Mouse (Mus musculus): ENCODE measurements around the gene Rfxank.

Rfxank gene

DNA sequence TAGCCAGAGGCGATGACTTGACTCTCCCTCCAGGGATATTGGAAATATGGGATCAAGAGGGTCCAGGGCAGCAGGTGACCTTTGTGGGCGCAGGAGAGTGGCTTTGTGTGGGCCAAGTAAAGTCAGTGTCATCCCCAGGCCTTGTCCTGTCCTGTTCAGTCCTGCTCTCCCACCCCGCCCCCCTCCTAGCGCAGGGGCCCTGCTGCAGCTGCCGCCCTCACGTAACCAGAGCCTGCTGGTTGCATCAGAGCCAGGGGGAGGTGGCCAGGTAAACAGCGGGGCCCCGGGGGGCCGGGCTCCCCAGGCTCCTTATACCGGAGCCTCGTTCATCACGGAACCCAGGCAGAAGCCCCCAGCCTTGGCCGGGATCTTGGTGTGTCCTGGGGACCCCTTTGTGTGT, 11.2 kb upstream of the Rfxank start:
- WGBS, result 22% methylated on average over 13 of the region's 13 CpGs

DNA sequence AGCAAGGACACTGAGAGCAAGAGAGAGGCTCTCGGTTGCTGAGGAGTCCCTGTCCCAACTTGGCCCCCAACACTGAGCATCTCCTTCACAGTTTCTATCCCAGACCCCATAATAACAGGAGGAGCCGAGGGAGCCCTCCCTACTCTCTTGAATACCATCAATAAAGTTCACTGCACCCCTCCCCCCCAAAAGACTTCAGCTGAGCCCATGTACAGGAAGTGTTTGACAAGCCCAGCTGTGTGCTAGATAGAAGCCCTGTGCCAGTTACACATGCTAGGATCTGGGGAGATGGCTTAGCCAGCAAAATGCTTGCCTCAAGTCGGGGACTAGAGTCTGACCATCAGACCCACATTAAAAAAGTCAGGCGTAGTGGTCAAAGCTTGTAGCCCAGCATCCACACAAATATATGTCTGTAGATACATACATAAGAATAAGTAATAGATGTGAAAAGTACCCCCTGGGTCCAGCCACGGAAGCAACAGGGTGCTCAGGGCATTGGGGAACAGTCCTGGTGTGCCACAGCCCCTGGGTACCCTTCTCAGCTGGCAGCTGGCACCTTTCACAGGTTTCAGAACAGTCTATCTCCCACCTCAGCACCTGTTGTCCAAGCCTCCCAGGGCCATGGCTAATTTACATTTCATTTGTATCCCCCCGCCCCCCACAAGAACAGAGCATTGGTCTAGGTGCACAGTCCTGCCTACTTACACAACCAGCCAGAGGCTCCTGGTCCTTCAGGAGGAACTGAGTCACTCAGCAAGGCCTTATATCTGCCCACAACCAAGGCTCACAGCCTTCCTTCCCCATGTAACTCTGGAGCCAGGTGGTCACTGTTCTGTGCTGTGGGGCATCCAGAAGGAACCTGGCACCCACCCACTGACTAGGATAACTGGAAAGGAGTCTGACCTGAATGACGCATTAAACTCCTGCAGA, 9.0 kb upstream of the Rfxank start:
- 82% methylated on average over 7 of the region's 7 CpGs for WGBS

DNA sequence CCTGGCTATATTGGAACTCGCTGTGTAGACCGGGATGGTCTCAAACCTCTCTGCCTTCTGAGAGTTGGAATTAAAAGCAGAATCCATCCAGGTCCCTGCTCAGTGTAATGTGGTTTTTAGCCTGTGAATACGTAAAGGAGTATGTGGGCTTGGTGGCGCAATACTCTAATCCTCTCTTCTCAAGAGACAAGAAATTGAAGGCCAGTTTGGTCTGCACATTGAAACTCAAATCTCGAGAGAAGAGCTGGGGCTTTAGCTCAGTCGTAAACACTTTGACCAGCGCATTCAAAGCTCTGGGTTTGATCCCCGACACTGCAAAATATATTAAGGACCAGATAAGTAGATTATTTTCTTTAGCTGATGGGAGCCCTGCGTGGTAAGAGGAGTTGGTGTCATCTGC, 1.0 kb upstream of the Rfxank start:
- 9% methylated on average over 9 of the region's 9 CpGs for WGBS

- WGBS, result 67% methylated on average over 4 of the region's 4 CpGs
Observed at GRCm38 (mm10) chr8:70137890-70138289, 1.1 kb downstream of the Rfxank start.

DNA sequence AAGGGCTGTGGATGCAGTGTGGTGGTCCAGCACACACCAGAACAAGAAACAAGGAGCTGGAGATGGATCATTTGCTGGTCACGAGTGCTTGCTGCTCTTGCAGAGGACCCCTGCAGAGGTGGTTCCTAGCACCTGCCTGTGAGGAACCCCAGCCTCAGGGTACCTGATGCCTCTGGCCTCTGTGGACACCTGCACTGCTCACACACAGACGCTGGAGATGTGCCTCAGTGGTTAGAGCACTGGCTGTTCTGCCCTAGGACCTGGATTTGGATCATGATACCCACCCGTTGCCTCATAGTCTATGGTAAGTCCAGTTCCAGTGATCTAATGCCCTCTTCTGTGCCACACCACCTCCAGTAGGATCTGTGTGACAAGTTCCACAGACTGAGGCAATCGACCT, 2.4 kb downstream of the Rfxank start:
- 81% methylated on average over 4 of the region's 4 CpGs for WGBS

GRCm38 (mm10) chr8:70134931-70135330, 4.0 kb downstream of the Rfxank start:
- 92% methylated on average over 9 of the region's 9 CpGs for WGBS

GRCm38 (mm10) chr8:70134086-70134485, 4.9 kb downstream of the Rfxank start:
- WGBS, result 91% methylated on average over 5 of the region's 5 CpGs

DNA sequence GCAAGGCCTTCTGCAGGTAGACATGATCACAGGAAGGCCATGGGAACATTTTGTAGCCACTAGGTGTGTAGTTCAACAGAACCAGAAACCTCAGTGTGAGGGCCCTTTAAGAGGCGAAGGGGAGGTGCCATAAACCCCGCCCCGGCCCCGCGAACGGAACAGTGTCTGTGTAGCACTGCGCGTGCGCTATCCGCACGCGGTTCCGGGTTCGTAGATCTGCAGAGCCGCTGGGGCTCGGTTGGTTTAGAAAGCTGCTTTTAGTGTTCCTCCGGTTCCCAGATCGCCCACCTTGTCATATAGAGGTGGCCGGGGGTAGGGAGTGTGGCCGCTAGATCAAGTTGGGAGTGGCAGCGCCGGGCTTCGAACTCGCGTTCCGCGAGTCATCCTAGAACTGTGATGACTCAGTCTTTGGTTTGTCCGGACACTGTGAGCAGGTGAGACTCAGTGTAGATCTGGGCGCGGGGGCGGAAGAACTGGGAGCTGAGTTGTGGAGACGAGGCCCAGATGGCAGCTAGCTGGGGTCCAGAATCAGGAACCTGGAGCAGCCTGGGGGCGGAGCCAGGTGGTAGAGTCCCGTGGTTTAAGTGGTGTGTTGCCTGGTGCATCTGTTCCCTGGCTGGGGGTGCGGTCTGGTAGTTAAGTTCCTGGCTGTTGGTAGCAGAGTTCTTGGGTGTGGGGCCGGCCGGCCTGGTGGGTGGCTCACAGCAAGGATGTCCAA, 7.6 kb downstream of the Rfxank start, which contains the start of gene Nr2c2ap:
TSS of gene Nr2c2ap (plus strand) at position 168 of the 718 bp plus-strand sequence.
- WGBS, result under 1% methylated on average over 37 of the region's 37 CpGs

DNA sequence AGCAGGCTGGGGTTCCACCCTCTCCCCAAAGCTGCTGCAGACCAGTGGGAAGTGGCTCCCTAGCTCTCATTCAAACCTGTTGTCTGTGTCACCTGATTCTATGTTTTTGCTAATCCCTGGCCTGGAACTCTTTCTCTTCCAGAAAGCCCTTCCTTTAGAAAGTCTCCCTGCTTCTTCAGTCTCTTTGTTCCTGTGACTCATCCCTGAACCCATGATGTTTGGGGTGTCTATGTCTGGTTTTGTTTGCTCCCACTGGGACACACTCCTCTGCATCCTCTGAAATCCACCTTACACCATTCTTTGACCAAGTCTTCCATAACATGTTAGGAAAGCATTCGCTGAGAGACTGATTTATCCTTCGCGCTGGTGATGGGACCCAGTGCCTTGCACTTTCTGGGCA, 8.9 kb downstream of the Rfxank start:
- WGBS, result 70% methylated on average over 3 of the region's 3 CpGs

- WGBS, result 39% methylated on average over 9 of the region's 9 CpGs
Observed at GRCm38 (mm10) chr8:70129309-70129952, 9.5 kb downstream of the Rfxank start.

DNA sequence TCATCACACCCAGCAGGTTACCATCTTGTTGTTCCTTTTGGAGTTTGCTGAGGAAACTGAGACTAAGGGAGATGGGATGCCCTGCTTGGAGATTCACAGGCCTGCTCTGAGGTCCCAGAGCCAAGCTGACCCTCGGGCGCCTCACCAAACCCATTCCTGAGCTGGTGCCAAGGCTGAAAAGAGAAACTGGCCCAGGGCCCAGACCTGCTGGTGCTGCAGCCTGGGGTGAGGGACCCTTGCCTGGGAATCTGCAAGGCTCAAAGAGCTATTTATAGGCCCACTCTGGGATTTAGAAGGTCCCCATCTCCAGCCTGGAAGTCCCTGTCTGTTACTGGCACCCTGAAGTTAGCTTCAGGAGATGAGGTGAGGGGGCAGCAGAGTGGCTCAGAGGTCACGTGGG, 10.5 kb downstream of the Rfxank start:
- 50% methylated on average over 3 of the region's 3 CpGs for WGBS

DNA sequence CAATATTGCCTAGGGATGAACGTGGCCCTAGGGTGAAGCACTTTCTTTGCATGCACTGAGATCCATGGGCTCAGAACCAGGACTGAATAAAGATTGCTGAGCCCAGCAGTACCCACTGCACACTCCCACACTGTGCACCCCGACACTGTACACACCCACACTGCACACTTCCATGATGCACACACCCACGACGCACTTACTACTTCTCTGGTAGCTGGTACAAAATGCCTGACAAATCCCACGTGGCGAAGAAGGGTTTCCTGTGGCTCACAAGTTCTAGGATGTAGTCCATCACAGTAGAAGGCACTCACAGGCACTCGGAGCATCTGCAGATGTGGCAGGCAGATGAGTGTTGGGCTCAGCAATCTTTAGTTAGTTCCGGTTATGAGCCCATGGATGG, 14.0 kb downstream of the Rfxank start:
- 51% methylated on average over 8 of the region's 8 CpGs for WGBS

DNA sequence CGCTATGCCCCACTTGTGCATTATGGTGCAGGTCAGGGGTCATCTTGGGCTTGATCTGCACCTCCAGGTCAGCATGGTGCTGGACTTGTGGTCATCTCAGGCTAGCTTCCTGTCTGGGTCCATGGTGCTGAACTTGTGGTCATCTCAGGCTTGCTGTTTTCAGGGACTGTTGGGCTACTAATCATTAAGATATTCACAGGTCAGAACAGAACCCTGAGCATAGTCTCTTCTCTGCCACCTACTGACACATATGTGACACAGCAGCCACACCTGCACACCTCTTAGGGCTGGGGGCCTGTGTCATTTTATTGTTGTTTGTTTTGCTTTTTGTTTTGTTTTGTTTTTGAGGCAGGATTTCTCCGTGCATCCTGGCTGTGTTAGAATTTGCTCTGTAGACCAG, 16.1 kb downstream of the Rfxank start:
- 67% methylated on average over 2 of the region's 2 CpGs for WGBS

- WGBS, result under 1% methylated on average over 19 of the region's 19 CpGs
Observed at GRCm38 (mm10) chr8:70120667-70121066, 18.3 kb downstream of the Rfxank start, which contains the start of gene Ncan. Gene Ncan (minus strand): TSS chr8:70120873.

- WGBS, result 4% methylated on average over 17 of the region's 17 CpGs
Observed at GRCm38 (mm10) chr8:70118726-70119700, 19.9 kb downstream of the Rfxank start.

GRCm38 (mm10) chr8:70117611-70118010, 21.3 kb downstream of the Rfxank start:
- WGBS, result 19% methylated on average over 9 of the region's 9 CpGs

DNA sequence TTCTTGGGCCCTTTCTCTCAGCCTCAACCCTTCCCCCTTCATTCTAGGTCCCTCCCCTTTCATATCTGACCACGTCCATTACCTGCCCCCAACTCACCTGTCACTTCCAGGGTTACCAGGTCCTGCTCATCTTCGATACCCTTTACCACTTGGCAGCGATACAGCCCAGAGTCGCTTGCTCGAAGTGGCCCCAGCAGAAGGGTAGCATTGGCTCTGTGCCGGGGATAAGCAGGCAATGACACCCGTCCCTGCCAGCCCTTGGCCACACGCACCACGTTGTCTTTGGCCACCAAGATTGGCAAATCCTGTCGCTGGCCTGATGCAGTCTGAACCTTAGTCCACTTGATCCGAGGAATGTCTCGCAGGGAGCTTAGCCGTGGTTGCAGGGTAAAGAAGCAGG, 24.1 kb downstream of the Rfxank start:
- 58% methylated on average over 13 of the region's 13 CpGs for WGBS

DNA sequence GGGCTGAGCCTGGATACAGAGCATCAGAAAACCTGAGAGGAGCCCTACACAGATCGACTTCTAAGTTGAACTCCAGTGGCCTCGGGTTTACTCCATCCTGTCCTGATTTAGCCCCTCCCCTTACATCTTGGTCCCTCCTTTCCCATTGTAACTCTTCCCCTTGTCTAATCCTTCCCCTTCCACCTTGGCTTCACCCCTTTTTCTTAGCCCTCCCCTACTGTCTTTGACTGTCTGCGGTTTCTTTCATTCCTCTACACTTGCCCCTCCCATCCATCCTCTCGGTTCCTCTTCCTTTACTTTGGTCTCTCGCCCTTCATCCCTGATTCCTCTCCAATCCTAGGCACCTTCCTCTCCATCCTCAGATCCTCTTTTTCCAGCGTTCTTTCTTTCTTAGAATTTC, 24.5 kb downstream of the Rfxank start:
- 29% methylated on average over 6 of the region's 6 CpGs for WGBS

- WGBS, result 27% methylated on average over 43 of the region's 43 CpGs
Observed at GRCm38 (mm10) chr8:70112401-70113016, 26.4 kb downstream of the Rfxank start.

DNA sequence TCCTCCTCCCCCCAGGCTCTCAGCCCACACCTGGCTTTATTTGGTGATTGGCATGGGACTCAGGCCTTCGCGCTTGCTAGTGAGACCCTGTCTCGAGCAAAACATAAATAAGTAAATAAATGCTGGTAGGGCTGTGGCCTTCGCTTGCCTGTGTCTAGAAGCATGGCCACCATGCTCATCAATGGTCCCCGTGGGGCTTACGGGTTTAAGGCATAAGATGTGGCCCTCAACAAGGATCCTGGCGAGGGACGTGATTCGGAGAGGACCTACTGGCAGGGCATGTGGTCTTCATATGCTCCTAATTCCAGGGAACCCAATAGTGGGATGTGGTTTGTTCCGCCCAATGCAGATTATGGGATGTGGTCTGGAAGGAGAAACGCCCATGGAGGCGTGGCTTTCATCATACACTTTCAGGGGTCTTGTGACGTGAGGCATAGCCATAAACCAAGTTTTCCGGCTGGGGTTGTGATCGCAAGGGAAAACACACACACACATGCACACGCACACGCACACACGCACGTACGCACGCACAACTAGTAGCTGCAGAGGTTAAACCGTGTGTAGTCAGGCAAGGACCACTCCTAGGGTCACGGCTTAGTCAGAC, 27.7 kb downstream of the Rfxank start:
- WGBS, result 69% methylated on average over 23 of the region's 23 CpGs

All from cerebral cortex, adult 2 months (tissue).